Mouse (Mus musculus): ENCODE data around the gene Olfr1199.

The Olfr1199 gene

DNA sequence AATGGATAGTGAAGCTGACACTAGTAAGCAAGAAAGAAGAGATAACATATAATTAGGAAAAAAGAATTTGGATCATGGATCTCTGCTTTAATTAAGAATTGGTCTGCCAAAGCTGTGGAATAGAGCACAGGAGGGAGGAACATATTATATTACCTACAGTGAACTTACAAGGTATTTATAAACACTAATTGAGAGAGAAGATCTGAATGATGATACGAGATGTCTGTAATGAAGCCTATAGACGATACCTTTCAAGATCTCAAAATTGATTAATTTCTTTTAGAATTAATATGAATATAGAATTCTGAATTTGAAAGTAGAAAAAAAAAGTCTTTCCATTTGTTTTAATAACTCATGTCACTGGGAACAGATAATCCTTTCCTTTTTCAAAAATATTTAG lies at the start of gene Olfr1199:
Olfr1199 (minus strand) TSS at position 101 of the 400 bp plus-strand sequence.
- DNase-seq (ENCODE audit: low read depth, low spot score), result no peak

DNA sequence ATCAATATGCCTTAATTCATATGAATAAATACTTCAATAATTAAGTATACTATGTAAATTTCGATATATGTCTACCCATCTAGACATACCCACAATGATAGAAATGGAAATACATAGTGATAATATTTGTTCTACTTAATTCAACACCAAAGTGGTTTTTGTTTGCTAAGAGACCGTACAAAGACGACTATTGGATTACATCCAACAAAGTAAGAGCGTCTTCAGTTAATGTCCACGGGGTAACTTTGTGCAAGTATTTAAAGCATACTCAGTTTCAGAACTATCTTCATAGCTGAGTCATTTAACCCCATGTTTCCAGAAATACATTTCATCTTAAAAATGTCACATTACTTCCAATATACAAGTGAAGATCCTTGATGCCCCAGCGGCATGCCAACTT lies 32.5 kb upstream of the Olfr1199 start, which contains the start of gene Olfr1201:
Olfr1201 (plus strand) TSS at position 301 of the 400 bp plus-strand sequence.
- no peak for DNase-seq (ENCODE audit: low read depth, low spot score)

DNA sequence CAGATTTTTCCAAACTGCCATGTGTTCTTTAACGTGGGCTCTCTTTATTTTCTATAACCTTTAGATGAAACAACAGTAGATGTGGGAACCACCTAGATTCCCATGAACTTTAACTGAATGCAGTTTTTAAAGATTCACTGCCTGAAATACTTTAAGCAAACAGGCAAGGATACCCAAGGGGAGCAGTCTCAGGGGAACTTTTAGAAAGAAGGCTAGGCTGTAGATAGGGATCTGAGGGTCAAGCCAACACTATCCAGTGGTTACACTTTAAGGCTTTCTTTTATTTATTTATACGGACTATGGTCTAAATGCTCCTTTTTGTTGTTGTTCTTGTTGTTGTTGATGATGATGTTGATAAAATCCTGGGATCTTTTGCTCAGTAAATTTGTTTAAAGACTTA lies 10.1 kb upstream of the Olfr1199 start, which contains the start of gene Olfr1200:
Olfr1200 (minus strand) TSS at position 101 of the 400 bp plus-strand sequence.
- DNase-seq (ENCODE audit: low read depth, low spot score), result no peak

DNA sequence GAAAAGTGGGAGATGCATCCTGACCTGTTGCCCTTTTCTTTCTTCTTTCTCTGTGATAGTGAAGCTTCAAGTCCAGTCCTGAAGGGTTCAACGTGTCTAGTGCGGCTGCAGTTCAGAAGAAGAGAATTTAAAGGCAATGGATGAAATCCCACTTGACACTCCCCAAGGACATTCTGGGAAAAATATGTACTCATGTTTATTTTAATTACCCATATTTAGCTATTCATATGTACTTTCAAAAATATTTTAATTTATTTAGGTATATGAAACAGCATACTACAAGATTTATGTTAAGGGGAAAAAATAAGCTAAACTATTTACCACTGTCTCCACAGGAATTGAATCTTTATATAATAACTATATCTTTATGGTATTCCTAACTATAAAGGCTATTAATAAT lies 9.0 kb downstream of the Olfr1199 start, which contains the start of gene Olfr1198:
Olfr1198 (minus strand) TSS at position 101 of the 400 bp plus-strand sequence.
- no peak for DNase-seq (ENCODE audit: low read depth, low spot score)

DNA sequence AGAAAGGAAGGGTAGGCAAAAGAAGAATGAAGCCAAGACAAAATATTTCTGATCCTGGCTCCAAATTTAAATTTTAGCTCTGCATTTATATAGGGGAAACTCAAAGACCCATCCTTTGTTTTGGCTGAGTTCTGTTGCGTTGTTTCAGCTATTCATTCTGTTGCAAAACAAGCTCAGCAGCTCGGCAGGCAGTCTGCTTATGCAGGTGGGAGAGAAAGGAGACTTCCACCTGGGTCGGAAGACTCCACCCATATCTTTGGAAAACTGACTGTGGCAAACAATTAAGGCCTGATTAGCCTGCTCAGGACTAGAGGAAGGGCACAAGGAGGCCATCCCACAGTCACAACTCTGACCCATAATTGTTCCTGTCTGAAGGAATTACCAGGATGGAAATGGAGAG lies 16.9 kb downstream of the Olfr1199 start:
- no peak for DNase-seq (ENCODE audit: low read depth, low spot score)

DNA sequence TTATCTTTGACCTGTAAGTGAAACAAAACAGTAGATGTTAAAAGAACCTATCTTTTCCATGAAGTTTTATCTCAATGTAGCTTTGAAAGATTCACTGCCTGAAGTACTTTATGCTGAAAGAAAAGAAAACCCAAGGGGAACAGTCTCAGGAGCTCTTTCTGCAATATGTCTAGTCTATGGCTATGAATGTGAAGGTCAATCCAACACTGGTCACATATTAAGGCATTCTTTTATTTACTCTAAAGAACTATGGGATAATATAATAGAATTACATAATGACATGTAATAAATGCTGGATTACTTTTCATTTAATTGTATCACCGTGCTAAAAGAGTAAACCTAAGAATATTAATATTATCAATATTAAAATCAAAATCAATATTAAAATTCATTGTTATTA lies 28.0 kb downstream of the Olfr1199 start, which contains the start of gene Olfr1197:
Olfr1197 (minus strand) TSS at position 101 of the 400 bp plus-strand sequence.
- DNase-seq (ENCODE audit: low read depth, low spot score), result no peak

DNA sequence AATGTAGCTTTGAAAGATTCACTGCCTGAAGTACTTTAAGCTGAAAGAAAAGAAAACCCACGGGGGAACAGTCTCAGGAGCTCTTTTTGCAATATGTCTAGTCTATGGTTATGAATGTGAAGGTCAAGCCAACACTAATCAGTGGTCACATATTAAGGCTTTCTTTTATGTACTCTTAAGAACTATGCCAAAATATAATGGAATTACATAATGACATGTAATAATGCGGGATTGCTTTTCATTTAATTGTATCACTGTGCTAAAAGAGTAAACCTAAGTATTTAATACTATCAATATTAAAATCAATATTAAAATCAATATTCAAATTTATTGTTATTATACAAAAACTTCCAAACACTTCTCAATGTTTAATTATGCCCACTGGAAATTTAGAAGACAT lies 55.8 kb downstream of the Olfr1199 start, which contains the start of gene Olfr1196:
Olfr1196 (minus strand) TSS at position 101 of the 400 bp plus-strand sequence.
- DNase-seq (ENCODE audit: low read depth, low spot score), result no peak

Measured in CD4-positive helper T cell, adult 2 months (primary cell).